Mouse (Mus musculus): ENCODE measurements around the gene Fhit. TPM values are rescaled to one million over a fixed set of nuclear protein-coding genes. Genes with fewer than 3 reads are reported as not detected.

Fhit gene
- polyA plus RNA-seq, 1 experiment from 2014 or later: 21.4 TPM

DNA sequence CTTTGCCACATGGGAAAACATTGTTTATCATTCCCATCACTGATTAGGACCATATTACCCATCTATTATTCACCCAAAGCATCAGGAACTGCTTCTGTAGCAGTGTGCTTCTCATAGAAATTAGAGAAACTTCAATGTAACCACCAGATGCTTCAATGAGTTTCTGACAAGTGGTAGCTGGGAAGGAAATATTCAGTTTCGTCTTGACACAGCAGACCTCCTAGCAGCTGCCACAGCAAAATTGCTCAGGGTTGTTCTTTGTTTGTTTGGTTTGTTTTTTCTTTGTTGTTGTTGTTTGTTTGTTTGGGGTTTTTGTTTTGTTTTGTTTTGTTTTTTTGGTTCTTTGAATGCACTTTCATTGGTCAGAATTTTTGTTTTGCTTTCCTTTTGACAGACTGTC, 798.5 kb downstream of the Fhit start:
- TF ChIP-seq CTCF (IDR thresholded peaks at IDR 0.05; ENCODE audit: low read depth): no peak
- no peak overlapping the region for H3K4me3 ChIP-seq (ENCODE audit: low read depth, low read length)
- no peak overlapping the region for H3K9ac ChIP-seq (ENCODE audit: low read depth, low read length)
- no peak for ATAC-seq
- H3K4me1 ChIP-seq (replicated peaks; ENCODE audit: control insufficient read depth, insufficient read depth, low read length): no peaks in the 10 kb centered on the region
- H3K27me3 ChIP-seq (replicated peaks; ENCODE audit: control insufficient read depth, insufficient read depth, low read length): no peaks in the 10 kb centered on the region
- H3K27ac ChIP-seq (ENCODE audit: low read depth, low read length): no peak overlapping the region
- H3K9me3 ChIP-seq (ENCODE audit: control insufficient read depth): no peaks in the 10 kb centered on the region
- H3K4me2 ChIP-seq (replicated peaks; ENCODE audit: low read depth): no peak overlapping the region
- no peaks in the 10 kb centered on the region for H3K36me3 ChIP-seq (ENCODE audit: control insufficient read depth, insufficient read depth)
- 77% methylated on average over 1 of the region's 1 CpGs for WGBS

DNA sequence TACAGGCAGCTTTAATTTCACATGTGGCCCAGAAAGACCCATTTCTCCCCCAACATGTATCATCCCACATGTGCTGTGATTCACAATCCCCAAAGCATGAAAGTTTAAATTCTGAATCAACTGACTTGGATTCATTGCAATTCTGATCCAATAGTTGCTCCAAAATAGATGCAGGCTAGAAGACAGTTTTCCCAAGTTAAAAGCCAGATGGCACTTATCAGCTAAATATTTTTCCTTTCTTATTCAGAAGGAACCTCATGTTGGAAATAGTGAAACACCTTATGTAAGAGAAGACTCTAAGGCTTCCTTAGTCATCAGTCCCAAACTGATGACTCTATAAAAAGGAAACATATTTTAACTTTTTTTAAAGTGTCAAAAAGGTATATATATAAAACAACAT, 815.9 kb downstream of the Fhit start:
- Histone ChIP-seq H3K27ac (ENCODE audit: low read depth, low read length) (no peak overlapping the region), H3K9me3 (ENCODE audit: control insufficient read depth) (no peaks in the 10 kb centered on the region), H3K4me3 (ENCODE audit: low read depth, low read length) (no peak overlapping the region), H3K4me1 (replicated peaks; ENCODE audit: control insufficient read depth, insufficient read depth, low read length) (no peaks in the 10 kb centered on the region), H3K27me3 (replicated peaks; ENCODE audit: control insufficient read depth, insufficient read depth, low read length) (no peaks in the 10 kb centered on the region), H3K9ac (ENCODE audit: low read depth, low read length) (no peak overlapping the region), H3K36me3 (ENCODE audit: control insufficient read depth, insufficient read depth) (no peaks in the 10 kb centered on the region), H3K4me2 (replicated peaks; ENCODE audit: low read depth) (no peak overlapping the region)
- TF ChIP-seq CTCF (IDR thresholded peaks at IDR 0.05; ENCODE audit: low read depth): no peak
- ATAC-seq: no peak

GRCm38 (mm10) chr14:10344064-10344463, 817.8 kb downstream of the Fhit start:
- Histone ChIP-seq H3K4me2 (replicated peaks; ENCODE audit: low read depth) (no peak overlapping the region), H3K4me3 (ENCODE audit: low read depth, low read length) (no peak overlapping the region)
- 79% methylated on average over 1 of the region's 1 CpGs for WGBS

GRCm38 (mm10) chr14:10316764-10317163, 845.1 kb downstream of the Fhit start:
- TF ChIP-seq CTCF (IDR thresholded peaks at IDR 0.05; ENCODE audit: low read depth): no peak
- Histone ChIP-seq H3K9ac (ENCODE audit: low read depth, low read length) (no peak overlapping the region), H3K4me2 (replicated peaks; ENCODE audit: low read depth) (no peak overlapping the region), H3K27ac (ENCODE audit: low read depth, low read length) (no peak overlapping the region), H3K9me3 (ENCODE audit: control insufficient read depth) (no peaks in the 10 kb centered on the region), H3K4me1 (replicated peaks; ENCODE audit: control insufficient read depth, insufficient read depth, low read length) (no peaks in the 10 kb centered on the region), H3K27me3 (replicated peaks; ENCODE audit: control insufficient read depth, insufficient read depth, low read length) (no peaks in the 10 kb centered on the region), H3K36me3 (ENCODE audit: control insufficient read depth, insufficient read depth) (no peaks in the 10 kb centered on the region), H3K4me3 (ENCODE audit: low read depth, low read length) (no peak overlapping the region)
- WGBS: 90% methylated on average over 3 of the region's 3 CpGs
- ATAC-seq: no peak

More at GRCm38 (mm10) chr14:10344064-10344463, 817.8 kb downstream of the Fhit start:
- Histone ChIP-seq H3K27ac (ENCODE audit: low read depth, low read length) (no peak overlapping the region), H3K9ac (ENCODE audit: low read depth, low read length) (no peak overlapping the region), H3K36me3 (ENCODE audit: control insufficient read depth, insufficient read depth) (no peaks in the 10 kb centered on the region), H3K27me3 (replicated peaks; ENCODE audit: control insufficient read depth, insufficient read depth, low read length) (no peaks in the 10 kb centered on the region), H3K9me3 (ENCODE audit: control insufficient read depth) (no peaks in the 10 kb centered on the region), H3K4me1 (replicated peaks; ENCODE audit: control insufficient read depth, insufficient read depth, low read length) (no peaks in the 10 kb centered on the region)
- ATAC-seq: no peak
- TF ChIP-seq CTCF (IDR thresholded peaks at IDR 0.05; ENCODE audit: low read depth): no peak

DNA sequence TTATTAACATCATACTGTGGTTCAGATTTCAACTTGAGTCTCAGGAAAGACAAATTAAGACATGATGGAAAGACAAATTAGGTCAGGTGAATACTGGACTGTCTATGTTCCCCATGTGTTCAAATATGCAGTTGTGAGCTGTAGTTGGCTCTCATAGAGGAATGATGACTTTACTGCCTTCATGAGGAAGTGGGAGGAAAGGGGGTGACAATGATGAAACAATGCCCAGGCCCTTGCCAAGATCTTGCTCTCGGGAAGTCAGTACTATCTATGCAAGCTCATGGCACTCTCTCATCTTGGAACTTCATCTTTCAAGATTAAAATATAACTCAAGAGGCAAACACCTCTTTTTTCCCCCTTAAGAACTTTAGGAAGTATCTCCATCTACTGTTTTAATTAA, 849.6 kb downstream of the Fhit start:
- TF ChIP-seq CTCF (IDR thresholded peaks at IDR 0.05; ENCODE audit: low read depth): no peak
- no peak overlapping the region for H3K9ac ChIP-seq (ENCODE audit: low read depth, low read length)
- 78% methylated on average over 1 of the region's 1 CpGs for WGBS
- ATAC-seq: no peak
- H3K4me2 ChIP-seq (replicated peaks; ENCODE audit: low read depth): no peak overlapping the region
- H3K9me3 ChIP-seq (ENCODE audit: control insufficient read depth): no peaks in the 10 kb centered on the region
- no peaks in the 10 kb centered on the region for H3K27me3 ChIP-seq (replicated peaks; ENCODE audit: control insufficient read depth, insufficient read depth, low read length)
- no peaks in the 10 kb centered on the region for H3K4me1 ChIP-seq (replicated peaks; ENCODE audit: control insufficient read depth, insufficient read depth, low read length)
- no peaks in the 10 kb centered on the region for H3K36me3 ChIP-seq (ENCODE audit: control insufficient read depth, insufficient read depth)
- H3K27ac ChIP-seq (ENCODE audit: low read depth, low read length): no peak overlapping the region
- no peak overlapping the region for H3K4me3 ChIP-seq (ENCODE audit: low read depth, low read length)

GRCm38 (mm10) chr14:10305286-10305685, 856.5 kb downstream of the Fhit start:
- ATAC-seq: no peak

DNA sequence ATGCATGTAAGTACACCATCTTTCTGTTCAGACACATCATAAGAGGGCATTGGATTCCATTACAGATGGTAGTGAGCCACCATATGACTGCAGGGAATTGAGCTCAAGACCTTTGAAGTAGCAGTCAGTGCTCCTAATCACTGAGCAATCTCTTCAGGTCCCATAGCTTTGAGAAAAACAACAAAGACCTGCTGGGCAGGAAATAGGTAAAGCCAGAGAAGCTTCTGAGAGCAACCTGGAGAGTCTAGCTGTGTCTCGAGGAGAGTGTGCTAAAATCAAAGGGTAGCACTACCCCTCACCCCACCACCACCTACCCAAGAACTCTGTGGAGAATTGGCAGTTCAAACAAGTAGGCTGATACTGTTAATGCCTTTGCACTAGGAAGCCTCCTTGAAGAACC, 860.3 kb downstream of the Fhit start:
- Histone ChIP-seq H3K36me3 (ENCODE audit: control insufficient read depth, insufficient read depth) (no peaks in the 10 kb centered on the region), H3K4me1 (replicated peaks; ENCODE audit: control insufficient read depth, insufficient read depth, low read length) (no peaks in the 10 kb centered on the region), H3K27me3 (replicated peaks; ENCODE audit: control insufficient read depth, insufficient read depth, low read length) (no peaks in the 10 kb centered on the region), H3K4me2 (replicated peaks; ENCODE audit: low read depth) (no peak overlapping the region), H3K4me3 (ENCODE audit: low read depth, low read length) (no peak overlapping the region), H3K27ac (ENCODE audit: low read depth, low read length) (no peak overlapping the region), H3K9me3 (ENCODE audit: control insufficient read depth) (no peaks in the 10 kb centered on the region), H3K9ac (ENCODE audit: low read depth, low read length) (no peak overlapping the region)
- ATAC-seq: no peak
- no peak for TF ChIP-seq CTCF (IDR thresholded peaks at IDR 0.05; ENCODE audit: low read depth)
- WGBS: 70% methylated on average over 1 of the region's 1 CpGs

More at GRCm38 (mm10) chr14:10305286-10305685, 856.5 kb downstream of the Fhit start:
- H3K4me2 ChIP-seq (replicated peaks; ENCODE audit: low read depth): no peak overlapping the region
- no peak overlapping the region for H3K9ac ChIP-seq (ENCODE audit: low read depth, low read length)
- TF ChIP-seq CTCF (IDR thresholded peaks at IDR 0.05; ENCODE audit: low read depth): no peak
- H3K36me3 ChIP-seq (ENCODE audit: control insufficient read depth, insufficient read depth): no peaks in the 10 kb centered on the region
- no peaks in the 10 kb centered on the region for H3K27me3 ChIP-seq (replicated peaks; ENCODE audit: control insufficient read depth, insufficient read depth, low read length)
- H3K27ac ChIP-seq (ENCODE audit: low read depth, low read length): no peak overlapping the region
- no peaks in the 10 kb centered on the region for H3K4me1 ChIP-seq (replicated peaks; ENCODE audit: control insufficient read depth, insufficient read depth, low read length)
- no peaks in the 10 kb centered on the region for H3K9me3 ChIP-seq (ENCODE audit: control insufficient read depth)
- no peak overlapping the region for H3K4me3 ChIP-seq (ENCODE audit: low read depth, low read length)
